Mouse (Mus musculus): ENCODE results near the gene Ift46. TPM values are rescaled to one million over a fixed set of nuclear protein-coding genes. Genes with fewer than 3 reads are reported as not detected.
"Not testable (repeated sequence)": the region's sequence is repeated elsewhere in the genome, so short reads cannot be mapped to it uniquely, and the experiment has no call there.

Ift46 gene
- polyA plus RNA-seq, 1 experiment = 67.5 TPM

DNA sequence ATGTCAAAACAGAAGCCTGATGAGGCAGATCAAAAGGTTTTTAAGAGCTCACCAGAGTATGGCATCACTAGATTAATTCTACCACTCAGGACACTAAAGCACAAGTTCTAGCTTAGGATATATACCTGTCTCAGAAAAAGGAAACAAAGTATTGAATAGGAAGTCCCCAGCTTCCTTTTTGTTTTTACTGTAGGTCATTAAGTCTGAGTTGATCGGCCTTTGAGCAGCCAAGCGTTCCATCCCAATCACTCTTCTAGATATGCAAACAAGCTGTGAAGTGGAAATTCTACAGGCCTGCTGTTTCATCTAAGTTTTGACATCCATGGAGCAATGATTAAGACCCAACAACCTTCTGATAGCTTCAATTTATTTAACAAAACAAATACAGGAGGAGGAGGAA, 6.8 kb upstream of the Ift46 start:
- WGBS = 15% methylated on average over 2 of the region's 2 CpGs
- no peak for DNase-seq
- Histone ChIP-seq H3K4me1 (ENCODE audit: control insufficient read depth, insufficient read depth, low read length) (peaks cover 24% of the 10 kb centered on the region), H3K4me3 (replicated peaks; ENCODE audit: extremely low read depth, low read depth, low read length) (no peak overlapping the region)
- TF ChIP-seq CTCF (IDR thresholded peaks at IDR 0.05; ENCODE audit: insufficient read depth, low read length) = no peak
- TF ChIP-seq POLR2A (IDR thresholded peaks at IDR 0.05; ENCODE audit: borderline replicate concordance, extremely low read depth, low read depth, low read length) = no peak

DNA sequence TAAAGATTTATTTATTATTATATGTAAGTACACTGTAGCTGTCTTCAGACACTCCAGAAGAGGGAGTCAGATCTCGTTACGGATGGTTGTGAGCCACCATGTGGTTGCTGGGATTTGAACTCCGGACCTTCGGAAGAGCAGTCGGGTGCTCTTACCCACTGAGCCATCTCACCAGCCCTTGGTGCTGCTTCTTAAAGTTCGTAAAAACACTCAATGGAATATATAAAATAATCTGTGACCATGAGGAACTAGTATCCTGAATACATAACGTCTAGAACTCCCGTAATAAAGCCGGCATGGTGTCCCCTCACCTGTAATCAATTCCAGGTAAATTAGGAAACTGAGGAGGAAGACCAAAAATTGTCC, 304 bp downstream of the Ift46 start:
- H3K4me1 ChIP-seq (ENCODE audit: control insufficient read depth, insufficient read depth, low read length) = peaks cover 10% of the 10 kb centered on the region
- not testable (repeated sequence) for H3K4me3 ChIP-seq (replicated peaks; ENCODE audit: extremely low read depth, low read depth, low read length); DNase-seq
- WGBS = 35% methylated on average over 8 of the region's 9 CpGs

DNA sequence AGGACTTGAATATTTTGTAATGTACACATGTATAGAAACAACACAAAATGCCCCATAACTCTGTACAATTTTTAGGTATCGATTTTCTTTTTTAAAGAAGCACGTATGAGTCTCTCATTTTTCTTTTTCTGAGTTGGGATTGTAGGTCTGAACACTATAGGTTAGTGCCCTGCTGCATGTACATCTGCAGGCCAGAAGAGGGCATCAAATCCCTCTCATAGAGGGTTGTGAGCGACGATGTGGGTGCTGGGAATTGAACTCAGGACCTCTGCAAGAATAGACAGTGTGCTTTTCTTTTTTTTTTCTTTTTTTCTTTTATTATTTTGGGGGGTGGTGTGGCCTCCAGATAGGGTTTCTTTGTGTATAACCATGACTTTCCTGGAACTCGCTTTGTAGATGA, 3.7 kb downstream of the Ift46 start:
- TF ChIP-seq POLR2A (IDR thresholded peaks at IDR 0.05; ENCODE audit: borderline replicate concordance, extremely low read depth, low read depth, low read length) = no peak
- TF ChIP-seq CTCF (IDR thresholded peaks at IDR 0.05; ENCODE audit: insufficient read depth, low read length) = no peak
- H3K4me3 ChIP-seq (replicated peaks; ENCODE audit: extremely low read depth, low read depth, low read length) = no peak overlapping the region
- DNase-seq = no peak
- 95% methylated on average over 5 of the region's 5 CpGs for WGBS
- H3K4me1 ChIP-seq (ENCODE audit: control insufficient read depth, insufficient read depth, low read length) = peaks cover 9% of the 10 kb centered on the region

DNA sequence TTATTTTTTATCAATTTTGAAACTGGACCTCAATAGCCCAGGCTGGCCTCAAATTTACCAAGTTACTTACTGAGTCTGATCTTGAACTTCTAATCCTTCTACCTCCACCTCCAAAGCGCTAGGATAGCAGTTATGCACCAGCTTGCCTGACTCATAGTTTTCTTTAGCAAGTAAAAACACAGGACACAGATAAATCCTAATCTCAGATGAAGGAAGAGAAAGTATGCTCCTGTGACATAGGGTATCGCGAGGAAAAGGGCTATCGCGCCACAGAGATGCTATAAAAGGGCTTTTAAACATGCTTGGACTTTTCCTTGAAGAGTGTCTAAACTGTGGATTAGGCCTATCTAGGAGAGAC, 4.7 kb downstream of the Ift46 start:
- H3K4me3 ChIP-seq (replicated peaks; ENCODE audit: extremely low read depth, low read depth, low read length) = no peak overlapping the region
- DNase-seq = no peak
- peaks cover 9% of the 10 kb centered on the region for H3K4me1 ChIP-seq (ENCODE audit: control insufficient read depth, insufficient read depth, low read length)
- 29% methylated on average over 5 of the region's 5 CpGs for WGBS
- no peak for TF ChIP-seq CTCF (IDR thresholded peaks at IDR 0.05; ENCODE audit: insufficient read depth, low read length)
- TF ChIP-seq POLR2A (IDR thresholded peaks at IDR 0.05; ENCODE audit: borderline replicate concordance, extremely low read depth, low read depth, low read length) = no peak

DNA sequence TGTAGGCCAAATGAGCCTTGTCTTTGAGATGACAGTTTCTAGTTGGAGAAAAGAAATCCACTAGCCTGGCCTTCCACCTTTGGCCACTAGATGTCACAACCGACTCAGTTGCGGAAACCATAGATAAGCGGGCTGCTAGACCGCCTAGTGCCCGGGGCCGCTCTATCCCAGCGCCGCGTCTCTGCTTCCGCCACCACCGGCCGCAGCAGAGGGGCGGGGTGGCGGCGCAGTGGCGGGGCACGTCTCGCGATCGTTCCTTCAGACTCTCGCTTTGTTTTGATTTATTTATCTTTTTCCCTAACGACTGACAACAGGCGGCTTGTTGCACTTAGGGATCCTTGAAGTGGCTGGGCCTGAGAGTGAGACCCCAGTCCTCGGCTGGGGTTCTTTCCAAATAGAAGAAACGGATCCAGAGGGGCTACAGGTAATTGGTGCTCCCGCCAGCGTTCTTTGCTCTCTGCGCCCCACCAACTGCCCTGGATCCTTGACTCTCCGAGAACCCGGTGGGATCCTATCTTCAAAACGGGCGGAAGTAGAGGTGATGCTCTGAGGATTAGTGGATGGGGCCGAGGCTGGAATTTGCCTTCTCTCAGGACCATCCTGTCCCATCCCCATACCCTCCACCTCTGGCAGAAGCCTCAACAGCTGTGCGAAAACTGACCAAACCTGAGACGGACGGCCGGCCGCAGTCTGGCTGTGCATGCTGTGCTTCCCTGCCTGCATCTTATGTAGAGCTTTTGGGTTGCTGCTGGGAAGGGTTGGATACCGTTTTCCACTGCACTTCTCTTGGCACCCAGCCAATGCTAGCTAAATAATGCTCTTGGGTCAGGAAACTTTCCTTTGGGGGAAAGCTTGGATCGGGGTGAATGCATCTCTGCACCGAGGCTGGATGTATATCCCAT, 5.3 kb downstream of the Ift46 start:
- H3K4me3 ChIP-seq (replicated peaks; ENCODE audit: extremely low read depth, low read depth, low read length) = peak overlapping the region; percentile 81
- peaks cover 9% of the 10 kb centered on the region for H3K4me1 ChIP-seq (ENCODE audit: control insufficient read depth, insufficient read depth, low read length)
- 1% methylated on average over 41 of the region's 41 CpGs for WGBS
- peak; percentile 68 for TF ChIP-seq CTCF (IDR thresholded peaks at IDR 0.05; ENCODE audit: insufficient read depth, low read length)
- peak; percentile 32; the same call in 1 of the 2 replicates for TF ChIP-seq POLR2A (IDR thresholded peaks at IDR 0.05; ENCODE audit: borderline replicate concordance, extremely low read depth, low read depth, low read length)
- DNase-seq = peak; percentile 90

DNA sequence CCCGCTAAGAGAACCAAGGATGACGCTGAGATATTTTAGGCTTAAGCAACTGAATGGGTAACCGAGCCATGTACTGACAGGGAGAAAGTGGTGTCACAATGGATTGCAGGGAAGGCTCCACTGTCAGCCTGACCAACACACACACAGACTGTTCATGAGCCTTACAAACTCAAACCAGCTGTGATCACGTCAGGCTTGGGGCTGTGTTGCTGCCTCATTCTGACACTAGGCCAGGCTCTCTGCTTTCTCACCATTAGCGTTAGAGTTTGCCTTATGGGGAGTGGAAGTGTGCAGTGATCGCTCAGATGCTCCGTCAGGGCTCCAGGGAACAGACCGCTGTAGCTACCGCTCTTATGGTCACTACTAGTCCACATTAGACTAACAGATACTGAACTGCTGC, 25.1 kb downstream of the Ift46 start:
- 79% methylated on average over 9 of the region's 9 CpGs for WGBS
- no peaks in the 10 kb centered on the region for H3K4me1 ChIP-seq (ENCODE audit: control insufficient read depth, insufficient read depth, low read length)

DNA sequence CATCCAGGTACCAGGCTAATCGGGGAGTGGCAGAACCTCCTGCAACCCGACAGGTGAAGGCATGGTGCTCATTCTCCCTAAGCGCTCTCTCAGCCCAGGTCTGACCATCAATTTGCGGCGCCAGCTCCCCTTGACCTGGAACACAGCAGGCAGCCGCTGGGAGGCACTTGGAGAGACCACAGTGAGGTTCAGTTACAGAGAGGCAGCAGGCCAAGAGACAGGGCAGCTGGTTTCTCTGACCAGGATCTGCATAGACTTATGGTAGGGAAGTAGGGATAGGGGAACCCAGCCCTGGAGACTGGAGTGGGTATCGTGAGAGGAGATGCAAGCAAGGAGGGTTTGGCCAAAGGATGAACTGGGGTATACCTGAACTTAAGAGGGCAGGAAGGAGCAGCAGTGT, 30.6 kb downstream of the Ift46 start:
- TF ChIP-seq POLR2A (IDR thresholded peaks at IDR 0.05; ENCODE audit: borderline replicate concordance, extremely low read depth, low read depth, low read length) (no peak), CTCF (IDR thresholded peaks at IDR 0.05; ENCODE audit: insufficient read depth, low read length) (no peak)
- no peak overlapping the region for H3K4me3 ChIP-seq (replicated peaks; ENCODE audit: extremely low read depth, low read depth, low read length)
- H3K4me1 ChIP-seq (ENCODE audit: control insufficient read depth, insufficient read depth, low read length) = no peaks in the 10 kb centered on the region
- no peak for DNase-seq
- WGBS = 47% methylated on average over 7 of the region's 7 CpGs

More for the DNA sequence above, 25.1 kb downstream of the Ift46 start:
- DNase-seq = no peak
- TF ChIP-seq POLR2A (IDR thresholded peaks at IDR 0.05; ENCODE audit: borderline replicate concordance, extremely low read depth, low read depth, low read length) = no peak
- no peak for TF ChIP-seq CTCF (IDR thresholded peaks at IDR 0.05; ENCODE audit: insufficient read depth, low read length)
- no peak overlapping the region for H3K4me3 ChIP-seq (replicated peaks; ENCODE audit: extremely low read depth, low read depth, low read length)

DNA sequence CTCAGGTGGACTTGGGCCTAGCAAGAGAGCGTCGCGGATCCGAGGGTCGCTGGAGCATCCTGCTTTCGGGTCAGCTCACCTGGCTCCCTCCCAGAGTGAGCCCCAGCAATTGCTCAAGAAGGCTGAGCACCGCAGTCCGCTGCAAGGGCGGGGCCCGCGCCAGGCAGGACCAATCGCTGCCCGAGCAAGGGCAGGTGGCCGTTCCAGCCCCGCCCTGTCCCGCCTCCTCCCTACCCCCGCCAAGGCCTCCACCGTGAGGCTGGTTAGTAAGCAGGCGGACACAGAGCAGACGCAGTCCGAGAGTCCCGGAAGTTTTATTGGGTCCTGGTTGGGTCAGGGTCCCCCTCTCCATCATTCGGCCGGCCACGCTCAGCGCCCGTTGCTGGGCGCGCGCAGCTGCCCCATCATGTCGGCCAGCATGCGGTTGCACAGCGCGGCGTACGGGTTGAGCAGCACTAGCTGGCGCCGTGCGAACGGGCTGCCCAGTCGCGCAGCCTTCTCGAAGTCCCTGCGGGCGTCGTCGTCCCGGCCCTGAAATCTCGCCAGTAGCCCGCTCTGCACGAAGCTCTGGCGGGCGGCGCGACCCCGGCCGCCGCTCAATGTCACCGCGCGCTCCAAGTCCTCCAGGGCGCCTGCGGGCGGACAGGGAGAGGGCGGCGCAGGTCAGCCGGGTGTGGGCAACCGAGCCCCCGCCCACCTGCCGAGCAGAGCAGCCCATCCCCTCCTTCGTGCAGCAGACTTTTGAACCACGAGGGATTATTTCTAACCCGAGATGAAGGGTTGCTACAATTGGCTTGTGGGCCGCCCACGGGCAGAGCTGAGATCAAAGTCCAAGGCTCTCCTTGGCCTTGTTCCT, 31.6 kb downstream of the Ift46 start, which contains the start of gene Tmem25:
Gene Tmem25 (minus strand): TSS at position 206 of the 856 bp plus-strand sequence.
- no peaks in the 10 kb centered on the region for H3K4me1 ChIP-seq (ENCODE audit: control insufficient read depth, insufficient read depth, low read length)
- peak; percentile 83 for DNase-seq
- peak within 1 kb of the TSS; percentile 73 for H3K4me3 ChIP-seq (replicated peaks; ENCODE audit: extremely low read depth, low read depth, low read length)
- TF ChIP-seq CTCF (IDR thresholded peaks at IDR 0.05; ENCODE audit: insufficient read depth, low read length) (no peak), POLR2A (IDR thresholded peaks at IDR 0.05; ENCODE audit: borderline replicate concordance, extremely low read depth, low read depth, low read length) (peak; percentile 49; the same call in 1 of the 2 replicates)
- 1% methylated on average over 75 of the region's 75 CpGs for WGBS

DNA sequence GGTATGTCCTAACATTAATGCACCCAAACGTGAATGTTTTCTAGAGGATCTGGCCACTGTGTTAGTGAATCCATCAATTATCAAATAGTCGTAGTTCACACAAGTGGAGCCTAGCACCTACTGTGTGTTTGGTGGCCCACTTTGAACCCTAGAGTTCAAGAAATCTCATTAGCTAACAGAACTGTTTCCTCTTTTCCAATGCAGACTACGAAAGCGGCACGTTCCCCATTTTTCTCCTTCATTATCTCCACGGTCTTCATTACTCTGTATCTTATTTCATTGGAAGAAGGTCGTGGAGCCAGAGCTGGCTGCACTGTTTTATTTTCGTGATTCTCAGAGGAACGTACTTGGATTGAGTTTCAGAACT, 32.2 kb downstream of the Ift46 start:
- 39% methylated on average over 9 of the region's 9 CpGs for WGBS
- DNase-seq = no peak
- Histone ChIP-seq H3K4me1 (ENCODE audit: control insufficient read depth, insufficient read depth, low read length) (no peaks in the 10 kb centered on the region), H3K4me3 (replicated peaks; ENCODE audit: extremely low read depth, low read depth, low read length) (no peak overlapping the region)
- TF ChIP-seq POLR2A (IDR thresholded peaks at IDR 0.05; ENCODE audit: borderline replicate concordance, extremely low read depth, low read depth, low read length) (no peak), CTCF (IDR thresholded peaks at IDR 0.05; ENCODE audit: insufficient read depth, low read length) (no peak)

Measured in lung, adult 2 months (tissue).